Mouse (Mus musculus) lung, postnatal 0 days (tissue): Measurements from ENCODE around the gene Tfr2.

Source experiments
- CTCF ChIP-seq: IDR thresholded peaks from 2 replicates; pipeline ENCODE4 v1.5.1; 2016; ENCODE audit warnings: antibody characterized with exemption, mild to moderate bottlenecking
- EP300 ChIP-seq: IDR thresholded peaks from 2 replicates; pipeline ENCODE4 v1.6.1; 2016; ENCODE audit warnings: antibody characterized with exemption, mild to moderate bottlenecking, control low read depth

- TF ChIP-seq CTCF (no peak), EP300 (no peak)
Observed at GRCm38 (mm10) chr5:137631591-137631990, 62.0 kb downstream of the Tfr2 start.
